Mouse (Mus musculus) myocyte (in vitro differentiated cells): ENCODE measurements around the gene Epb41l1. TPM values are rescaled to one million over a fixed set of nuclear protein-coding genes. Genes with fewer than 3 reads are reported as not detected.

Experiments
- H3K27me3 ChIP-seq: one replicate; pipeline ENCODE4 v1.6.1; 2011; ENCODE audit not compliant: control insufficient read depth, insufficient read depth, insufficient read length
- H3K36me3 ChIP-seq: one replicate; pipeline ENCODE4 v1.6.1; 2011; ENCODE audit not compliant: control insufficient read depth, insufficient read depth
- H3K4me2 ChIP-seq: one replicate; pipeline ENCODE4 v1.6.1; 2011; ENCODE audit warnings: low read depth, control low read depth
- H3K4me3 ChIP-seq: one replicate; pipeline ENCODE4 v1.5.1; 2011; ENCODE audit warnings: mild to moderate bottlenecking, control low read depth, moderate library complexity
- H3K79me2 ChIP-seq: one replicate; pipeline ENCODE4 v1.6.1; 2011; ENCODE audit not compliant: control insufficient read depth, insufficient read depth
- H3ac ChIP-seq: one replicate; pipeline ENCODE4 v1.6.1; 2011; ENCODE audit not compliant: control insufficient read depth, insufficient read length
- CEBPB ChIP-seq: IDR thresholded peaks from 2 replicates; pipeline ENCODE4 v1.6.1; 2011; ENCODE audit warnings: mild to moderate bottlenecking, moderate library complexity; ENCODE audit not compliant: poor library complexity, insufficient read depth, severe bottlenecking
- E2F4 ChIP-seq: IDR thresholded peaks from one replicate; pipeline ENCODE4 v1.6.1; 2011; ENCODE audit warnings: mild to moderate bottlenecking, control low read depth, moderate library complexity; ENCODE audit not compliant: insufficient read depth
- MAX ChIP-seq: IDR thresholded peaks from one replicate; pipeline ENCODE4 v1.6.1; 2011; ENCODE audit warnings: low read depth, mild to moderate bottlenecking, control low read depth
- MYOD1 ChIP-seq, 3 experiments: IDR thresholded peaks; one replicate each; pipeline ENCODE4 v1.6.1; 2011; ENCODE audit warnings: control low read depth in 2 of 3, low read depth in 2 of 3, mild to moderate bottlenecking in 2 of 3, moderate library complexity in 1 of 3; ENCODE audit not compliant: insufficient read length in 2 of 3, control insufficient read depth in 1 of 3
- MYOG ChIP-seq, 3 experiments: IDR thresholded peaks; one replicate each; pipeline ENCODE4 v1.6.1; 2011; ENCODE audit warnings: control low read depth in 2 of 3, low read depth in 2 of 3, mild to moderate bottlenecking in 2 of 3; ENCODE audit not compliant: insufficient read length in 2 of 3, control insufficient read depth in 1 of 3, insufficient read depth in 1 of 3
- POLR2A ChIP-seq: IDR thresholded peaks from one replicate; pipeline ENCODE4 v1.6.1; 2011; ENCODE audit warnings: low read depth, mild to moderate bottlenecking, control low read depth, moderate library complexity; ENCODE audit not compliant: insufficient read length
- POLR2AphosphoS2 ChIP-seq: IDR thresholded peaks from one replicate; pipeline ENCODE4 v1.6.1; 2011; ENCODE audit warnings: low read depth, control low read depth; ENCODE audit not compliant: insufficient read length
- REST ChIP-seq: IDR thresholded peaks from one replicate; pipeline ENCODE4 v1.6.1; 2011; ENCODE audit warnings: mild to moderate bottlenecking, control low read depth, moderate library complexity; ENCODE audit not compliant: insufficient read depth, insufficient read length
- SRF ChIP-seq: IDR thresholded peaks from one replicate; pipeline ENCODE4 v1.6.1; 2011; ENCODE audit warnings: low read depth; ENCODE audit not compliant: control insufficient read depth, insufficient read length
- TCF12 ChIP-seq: IDR thresholded peaks from one replicate; pipeline ENCODE4 v1.6.1; 2011; ENCODE audit warnings: mild to moderate bottlenecking, control low read depth; ENCODE audit not compliant: poor library complexity, insufficient read depth, severe bottlenecking
- TCF3 ChIP-seq: IDR thresholded peaks from one replicate; pipeline ENCODE4 v1.6.1; 2011; ENCODE audit warnings: low read depth, control low read depth; ENCODE audit not compliant: insufficient read length
- USF1 ChIP-seq: IDR thresholded peaks from one replicate; pipeline ENCODE4 v1.6.1; 2011; ENCODE audit warnings: low read depth, mild to moderate bottlenecking, control low read depth, moderate library complexity
- polyA plus RNA-seq: library from polyadenylated mRNA; unstranded; fragments of >200 nt; fragmentation: generic; extraction: Trizol; gene quantifications from one replicate; pipeline ENCODE4 v1.2.1, GENCODE M21; 2012; ENCODE audit warnings: missing spikeins

The Epb41l1 gene
- polyA plus RNA-seq, 1 experiment = 16.9 TPM

DNA sequence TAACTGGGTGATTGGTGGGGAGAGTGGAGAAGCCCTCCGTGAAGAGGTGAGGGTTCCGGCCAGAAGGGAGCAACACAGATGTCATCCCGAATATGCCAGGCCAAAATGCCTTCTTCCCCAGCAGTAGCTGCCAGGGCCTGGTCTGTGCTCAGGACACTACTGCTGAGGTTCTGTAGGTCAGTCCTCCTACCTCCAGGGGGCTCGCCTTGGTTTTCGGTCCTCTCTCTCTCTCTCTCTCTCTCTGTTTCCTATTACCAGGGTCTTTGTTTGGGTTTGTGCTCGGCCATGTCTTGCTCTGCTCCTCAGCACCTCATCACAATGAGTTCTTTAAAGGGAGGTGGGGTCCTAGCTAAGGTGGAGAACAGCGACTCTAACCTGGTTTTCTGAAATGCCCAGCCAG, 120.3 kb downstream of the Epb41l1 start:
- Histone ChIP-seq H3K79me2 (no peaks in the 10 kb centered on the region), H3ac (no peak overlapping the region), H3K4me3 (no peak overlapping the region), H3K4me2 (no peak overlapping the region), H3K27me3 (no peaks in the 10 kb centered on the region), H3K36me3 (no peaks in the 10 kb centered on the region)
- no peak for TF ChIP-seq POLR2AphosphoS2
- no peak for TF ChIP-seq TCF3
- TF ChIP-seq TCF12 = no peak
- TF ChIP-seq SRF = no peak
- no peak for TF ChIP-seq E2F4

DNA sequence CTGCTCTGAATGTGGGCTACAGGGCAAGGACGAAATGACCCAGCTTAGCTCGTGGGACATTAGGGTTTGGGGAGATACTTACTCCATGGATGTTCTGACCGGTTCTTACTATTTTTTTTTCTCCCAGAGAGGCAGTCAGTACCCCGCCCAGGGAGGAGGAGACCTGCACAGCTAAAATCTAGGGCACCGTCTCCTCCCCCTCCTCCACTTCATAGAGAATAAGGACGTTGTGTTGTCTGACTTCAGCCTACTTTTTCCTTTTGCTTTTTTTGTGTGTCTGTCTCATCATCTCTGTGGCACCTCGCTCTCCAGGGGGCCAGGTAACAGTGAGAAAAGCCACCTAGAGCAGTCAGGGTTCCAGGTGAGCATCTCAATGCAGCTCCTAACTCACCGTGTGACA, 121.7 kb downstream of the Epb41l1 start:
- no peak overlapping the region for H3K4me2 ChIP-seq
- no peaks in the 10 kb centered on the region for H3K27me3 ChIP-seq
- H3K36me3 ChIP-seq = no peaks in the 10 kb centered on the region
- no peak overlapping the region for H3K4me3 ChIP-seq
- TF ChIP-seq MYOG (IDR thresholded peaks at IDR 0.05; ENCODE audit: control insufficient read depth in 1 of 3, insufficient read depth in 1 of 3, insufficient read length in 2 of 3, low read depth in 2 of 3) (no peak), TCF3 (no peak), POLR2A (no peak), TCF12 (no peak), CEBPB (no peak), SRF (no peak), MAX (no peak), POLR2AphosphoS2 (no peak), E2F4 (no peak), MYOD1 (IDR thresholded peaks at IDR 0.05; ENCODE audit: control insufficient read depth in 1 of 3, insufficient read length in 2 of 3, low read depth in 2 of 3) (no peak), USF1 (no peak), REST (no peak)
- no peaks in the 10 kb centered on the region for H3K79me2 ChIP-seq
- no peak overlapping the region for H3ac ChIP-seq

DNA sequence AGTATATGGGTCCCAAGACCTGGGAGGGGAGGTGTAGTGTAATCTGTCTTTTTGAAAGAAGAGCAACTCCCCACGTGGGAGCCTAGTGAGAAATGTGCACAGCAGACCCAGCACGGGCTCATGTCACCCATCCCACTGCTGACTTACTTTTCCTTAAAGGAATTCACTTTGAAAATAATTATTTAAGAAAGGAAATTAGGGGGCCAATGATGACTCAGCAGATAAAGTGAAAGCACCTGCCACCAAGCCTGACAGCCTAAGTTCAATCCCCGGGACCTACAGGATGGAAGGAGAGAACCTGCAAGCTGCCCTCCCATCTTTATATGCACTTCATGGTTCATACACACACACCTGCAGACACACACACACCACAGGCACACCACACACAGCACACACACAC, 123.1 kb downstream of the Epb41l1 start:
- Histone ChIP-seq H3K36me3 (no peaks in the 10 kb centered on the region), H3K79me2 (peaks cover 13% of the 10 kb centered on the region), H3ac (no peak overlapping the region), H3K27me3 (no peaks in the 10 kb centered on the region), H3K4me2 (no peak overlapping the region), H3K4me3 (no peak overlapping the region)
- TF ChIP-seq REST = no peak
- no peak for TF ChIP-seq MAX
- no peak for TF ChIP-seq CEBPB
- no peak for TF ChIP-seq POLR2A
- no peak for TF ChIP-seq SRF
- no peak for TF ChIP-seq E2F4
- TF ChIP-seq MYOG (IDR thresholded peaks at IDR 0.05; ENCODE audit: control insufficient read depth in 1 of 3, insufficient read depth in 1 of 3, insufficient read length in 2 of 3, low read depth in 2 of 3) = no peak

GRCm38 (mm10) chr2:156547123-156547891, 126.6 kb downstream of the Epb41l1 start, which contains the start of gene Aar2:
Aar2 (plus strand) TSS chr2:156547584.
- H3ac ChIP-seq = peak within 1 kb of the TSS; percentile 10
- peak within 1 kb of the TSS; percentile 79 for H3K4me3 ChIP-seq
- H3K27me3 ChIP-seq = no peaks in the 10 kb centered on the region
- TF ChIP-seq SRF (no peak), POLR2A (peak; percentile 95), POLR2AphosphoS2 (peak; percentile 91)
- H3K36me3 ChIP-seq = peaks cover 2% of the 10 kb centered on the region
- peaks cover 35% of the 10 kb centered on the region for H3K79me2 ChIP-seq
- peak within 1 kb of the TSS; percentile 94 for H3K4me2 ChIP-seq

- Histone ChIP-seq H3K4me3 (no peak overlapping the region), H3ac (no peak overlapping the region), H3K27me3 (no peaks in the 10 kb centered on the region), H3K36me3 (peaks cover 2% of the 10 kb centered on the region), H3K4me2 (no peak overlapping the region), H3K79me2 (peaks cover 35% of the 10 kb centered on the region)
- no peak for TF ChIP-seq POLR2A
- TF ChIP-seq CEBPB = no peak
These were observed 131.7 kb downstream of the Epb41l1 start for GRCm38 (mm10) chr2:156552421-156552820.
